ENCODE assay signal across 6 mouse cellular contexts in genomic region chr14:105658316-105658715, GRCm38 (mm10).
"Had no signal": no experiment of that assay in that cellular context is flagged by ENCODE, and none has a peak within 500 bp of the region (broad histone marks: within the 10 kb centered on the region; RNA-seq: fewer than 3 reads in every experiment).

No protein-coding gene starts in this region.

- DNase-seq: kidney, adult 2 months; kidney, postnatal 14 days; layer of hippocampus, postnatal 36 days; lung, adult 2 months; lung, postnatal 36 days; thymus, postnatal 36 days had no signal
